Mouse (Mus musculus) retina, adult 2 months (tissue): ENCODE results near the gene Ppa2.

Experiments
- DNase-seq: peaks from one replicate; pipeline ENCODE4 v3.0.0-alpha.2; 2012; ENCODE audit warnings: low read depth, low spot score

Gene Ppa2

GRCm38 (mm10) chr3:133331184-133331866, 21.4 kb downstream of the Ppa2 start:
- DNase-seq, result no peak

GRCm38 (mm10) chr3:133332280-133332679, 22.4 kb downstream of the Ppa2 start:
- DNase-seq, result no peak

GRCm38 (mm10) chr3:133333267-133334170, 23.6 kb downstream of the Ppa2 start:
- DNase-seq, result no peak

GRCm38 (mm10) chr3:133334691-133335090, 24.8 kb downstream of the Ppa2 start:
- DNase-seq, result no peak

GRCm38 (mm10) chr3:133335166-133335565, 25.3 kb downstream of the Ppa2 start:
- peak; percentile 71 for DNase-seq

- DNase-seq, result no peak
Measured at GRCm38 (mm10) chr3:133336400-133336799, 26.5 kb downstream of the Ppa2 start.

- peak; percentile 74 for DNase-seq
Measured at GRCm38 (mm10) chr3:133338851-133339356, 29.0 kb downstream of the Ppa2 start.

GRCm38 (mm10) chr3:133339411-133339823, 29.5 kb downstream of the Ppa2 start:
- DNase-seq, result no peak

- no peak for DNase-seq
Measured at GRCm38 (mm10) chr3:133341106-133341505, 31.2 kb downstream of the Ppa2 start.

- DNase-seq, result no peak
Measured at GRCm38 (mm10) chr3:133347535-133347934, 37.6 kb downstream of the Ppa2 start.

GRCm38 (mm10) chr3:133348847-133349246, 38.9 kb downstream of the Ppa2 start:
- no peak for DNase-seq

GRCm38 (mm10) chr3:133357426-133357974, 47.6 kb downstream of the Ppa2 start:
- DNase-seq, result no peak

GRCm38 (mm10) chr3:133357977-133358376, 48.1 kb downstream of the Ppa2 start:
- no peak for DNase-seq

GRCm38 (mm10) chr3:133361406-133361805, 51.5 kb downstream of the Ppa2 start:
- DNase-seq, result no peak

GRCm38 (mm10) chr3:133364138-133364537, 54.2 kb downstream of the Ppa2 start:
- DNase-seq, result no peak

- no peak for DNase-seq
Measured at GRCm38 (mm10) chr3:133366096-133366495, 56.2 kb downstream of the Ppa2 start.

GRCm38 (mm10) chr3:133378174-133378573, 68.3 kb downstream of the Ppa2 start:
- DNase-seq, result no peak

- no peak for DNase-seq
Measured at GRCm38 (mm10) chr3:133379997-133380396, 70.1 kb downstream of the Ppa2 start.

GRCm38 (mm10) chr3:133381519-133381918, 71.6 kb downstream of the Ppa2 start:
- no peak for DNase-seq

- DNase-seq, result no peak
Measured at GRCm38 (mm10) chr3:133382147-133382546, 72.2 kb downstream of the Ppa2 start.

GRCm38 (mm10) chr3:133384164-133384708, 74.3 kb downstream of the Ppa2 start:
- DNase-seq, result no peak

GRCm38 (mm10) chr3:133387283-133387682, 77.4 kb downstream of the Ppa2 start:
- DNase-seq, result no peak
